Mouse (Mus musculus) testis, adult 2 months (tissue): ENCODE data around the gene Slamf8.

ENCODE experiments used
- CTCF ChIP-seq: fragments of 200-500 bp; IDR thresholded peaks from 2 replicates; pipeline ENCODE4 v1.5.1; 2012; ENCODE audit warnings: low read depth, mild to moderate bottlenecking, inconsistent platforms, low read length, moderate library complexity; ENCODE audit not compliant: control insufficient read depth, insufficient read depth, insufficient replicate concordance
- POLR2A ChIP-seq: fragments of 200-500 bp; IDR thresholded peaks from 2 replicates; pipeline ENCODE4 v1.6.1; 2012; ENCODE audit warnings: low read depth, mild to moderate bottlenecking, inconsistent platforms, low read length, moderate library complexity; ENCODE audit not compliant: control insufficient read depth

DNA sequence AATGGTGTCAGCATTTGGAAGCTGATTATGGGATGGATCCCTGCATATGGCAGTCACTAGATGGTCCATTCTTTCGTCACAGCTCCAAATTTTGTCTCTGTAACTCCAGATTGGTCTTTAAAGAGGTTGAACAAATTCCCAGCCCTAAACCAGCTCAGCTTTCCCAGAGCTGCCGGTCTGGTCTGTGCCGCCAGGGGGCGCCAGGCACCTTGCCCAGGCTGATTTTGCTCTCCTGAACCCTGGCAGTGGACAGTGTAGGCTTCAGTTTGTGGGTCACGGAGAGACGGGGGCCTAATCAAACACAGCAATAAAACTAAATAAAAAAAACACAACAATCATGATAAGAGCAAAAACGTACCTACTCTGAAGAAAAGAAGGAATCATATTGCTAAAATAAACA is 28.9 kb upstream of the Slamf8 start:
- peak; percentile 97 for TF ChIP-seq CTCF
- TF ChIP-seq POLR2A: no peak
